Mouse (Mus musculus) heart, postnatal 0 days (tissue): ENCODE data around the gene Rpusd3. TPM values are rescaled to one million over a fixed set of nuclear protein-coding genes. Genes with fewer than 3 reads are reported as not detected.

Source experiments
- ATAC-seq: fragments of 200-750 bp; cut with Nextera tagmentation; 2 replicates; pipeline ENCODE4 v1.8.0; 2017; ENCODE audit warnings: low read depth, moderate number of reproducible peaks, moderate library complexity; ENCODE audit not compliant: insufficient read depth
- DNase-seq: peaks from one replicate; pipeline ENCODE4 v3.0.0-alpha.2; 2016; ENCODE audit warnings: low spot score
- H3K27ac ChIP-seq: fragments of 300-500 bp; sonication (generic); 2 replicates; pipeline ENCODE4 v1.5.1; 2014; ENCODE audit warnings: low read depth, mild to moderate bottlenecking
- H3K27me3 ChIP-seq: fragments of 300-500 bp; sonication (generic); 2 replicates; pipeline ENCODE4 v1.6.1; 2014; ENCODE audit warnings: low read length, mixed read lengths; ENCODE audit not compliant: control insufficient read depth, insufficient read depth
- H3K36me3 ChIP-seq: fragments of 300-500 bp; sonication (generic); replicated peaks from 2 replicates; pipeline ENCODE4 v1.6.1; 2014; ENCODE audit warnings: low read length, mixed read lengths; ENCODE audit not compliant: control insufficient read depth, insufficient read depth
- H3K4me1 ChIP-seq: fragments of 300-500 bp; sonication (generic); 2 replicates; pipeline ENCODE4 v1.6.1; 2014; ENCODE audit warnings: antibody characterized with exemption; ENCODE audit not compliant: control insufficient read depth, insufficient read depth
- H3K4me2 ChIP-seq: fragments of 300-500 bp; sonication (generic); 2 replicates; pipeline ENCODE4 v1.6.1; 2014; ENCODE audit warnings: low read depth, mild to moderate bottlenecking, low read length, moderate library complexity
- H3K4me3 ChIP-seq: fragments of 300-500 bp; sonication (generic); 2 replicates; pipeline ENCODE4 v1.5.1; 2014; ENCODE audit warnings: low read depth, low read length
- H3K9ac ChIP-seq: fragments of 300-500 bp; sonication (generic); replicated peaks from 2 replicates; pipeline ENCODE4 v1.6.1; 2014; ENCODE audit warnings: low read depth, low read length, mixed read lengths
- H3K9me3 ChIP-seq: fragments of 300-500 bp; sonication (generic); replicated peaks from 2 replicates; pipeline ENCODE4 v1.6.1; 2016; ENCODE audit warnings: low read length; ENCODE audit not compliant: control insufficient read depth
- CTCF ChIP-seq: IDR thresholded peaks from 2 replicates; pipeline ENCODE4 v1.5.1; 2016; ENCODE audit warnings: antibody characterized with exemption, control low read depth, low read depth
- EP300 ChIP-seq: IDR thresholded peaks from 2 replicates; pipeline ENCODE4 v1.6.1; 2016; ENCODE audit warnings: antibody characterized with exemption, low read depth
- WGBS: fragments of 180-500 bp; shearing (Covaris S2); extraction: QIAGEN DNeasy Blood & Tissue Kit; methylation state at CpG from one replicate; pipeline ENCODE4 v1.1.7; 2014; 5-methylcytosine and 5-hydroxymethylcytosine counted together
- polyA plus RNA-seq: library from polyadenylated mRNA; unstranded; fragments of >200 nt; fragmentation: Nextera tagmentation; extraction: Ambion mirVana; gene quantifications from 2 replicates; pipeline ENCODE4 v1.2.1, GENCODE M21; 2015
- total RNA-seq: library from RNA; depleted of rRNA; stranded (reverse); fragments of >200 nt; gene quantifications from 2 replicates; pipeline ENCODE4 v1.2.3, GENCODE M21; 2014; ENCODE audit warnings: low replicate concordance

The Rpusd3 gene
- total and polyA plus RNA-seq, 2 experiments from 2014 or later: 15.0 to 15.5 TPM

DNA sequence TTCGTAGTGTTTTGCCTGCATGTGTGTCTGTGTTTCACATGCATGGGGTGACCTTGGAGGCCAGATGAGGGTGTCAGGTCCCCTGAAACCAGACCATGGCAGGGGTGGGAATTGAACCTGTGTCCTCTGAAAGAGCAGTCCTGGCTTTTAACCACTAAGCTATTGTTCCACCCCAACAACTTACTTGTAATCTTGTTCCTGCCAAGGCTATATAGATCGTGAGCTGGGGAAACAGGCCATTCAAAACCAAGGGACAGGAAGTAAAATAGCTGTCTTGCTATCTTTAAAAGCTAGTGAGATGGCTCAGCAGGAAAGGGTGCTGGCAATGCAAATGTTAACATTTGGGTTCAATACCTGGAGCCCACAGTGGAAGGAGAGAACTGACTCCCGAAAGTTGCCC is 10.8 kb upstream of the Rpusd3 start:
- no peak for DNase-seq
- Histone ChIP-seq H3K4me2 (no peak overlapping the region), H3K27ac (no peak overlapping the region), H3K4me1 (no peaks in the 10 kb centered on the region), H3K27me3 (no peaks in the 10 kb centered on the region), H3K9ac (no peak overlapping the region), H3K4me3 (no peak overlapping the region), H3K36me3 (no peaks in the 10 kb centered on the region), H3K9me3 (no peaks in the 10 kb centered on the region)
- 61% methylated on average over 3 of the region's 3 CpGs for WGBS
- no peak for ATAC-seq
- TF ChIP-seq EP300 (no peak), CTCF (no peak)

DNA sequence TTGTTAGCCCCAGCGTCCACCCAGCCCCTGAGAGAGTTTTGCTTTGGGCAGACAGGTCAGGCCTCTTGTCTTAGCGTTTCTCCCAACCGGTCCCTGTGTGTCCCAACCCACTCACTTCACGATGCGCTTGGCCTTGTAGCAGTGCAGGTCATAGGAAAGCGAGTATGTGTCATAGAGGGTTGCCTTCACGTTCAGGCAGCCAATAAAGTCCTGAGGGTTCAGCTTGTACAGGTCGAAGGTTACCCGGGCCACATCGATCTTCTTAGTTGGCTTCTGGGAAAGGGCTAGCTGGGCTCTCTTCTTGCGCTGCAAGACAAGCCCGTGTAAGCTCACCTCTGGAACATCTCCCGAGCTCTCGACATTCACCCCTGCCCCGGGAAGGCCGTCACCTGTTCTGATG is 8.9 kb upstream of the Rpusd3 start:
- Histone ChIP-seq H3K4me2 (no peak overlapping the region), H3K9ac (no peak overlapping the region), H3K9me3 (no peaks in the 10 kb centered on the region), H3K4me1 (no peaks in the 10 kb centered on the region), H3K27ac (no peak overlapping the region), H3K36me3 (no peaks in the 10 kb centered on the region), H3K4me3 (no peak overlapping the region), H3K27me3 (no peaks in the 10 kb centered on the region)
- no peak; the same call in 1 of the 2 replicates for ATAC-seq
- WGBS: 86% methylated on average over 16 of the region's 16 CpGs
- no peak for DNase-seq
- TF ChIP-seq EP300: no peak
- no peak for TF ChIP-seq CTCF

DNA sequence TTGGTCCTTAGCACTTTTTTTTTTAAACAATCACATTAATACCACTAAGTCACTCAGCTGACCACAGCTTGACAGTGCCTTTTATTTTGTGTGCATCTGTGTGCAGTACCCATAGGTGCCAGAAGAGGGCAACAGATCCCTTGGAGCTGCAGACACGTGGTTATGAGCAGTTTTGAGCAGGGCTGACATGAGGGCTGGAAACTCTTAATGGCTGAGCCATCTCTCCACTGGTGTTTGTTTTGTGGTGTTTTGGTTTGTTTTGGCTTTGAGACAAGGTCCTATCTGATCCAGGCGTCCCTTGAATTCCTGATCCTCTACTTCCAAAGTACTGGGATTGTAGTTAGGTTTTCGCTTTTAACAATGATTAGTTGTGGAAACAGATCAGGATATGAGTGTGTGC is 8.3 kb upstream of the Rpusd3 start:
- Histone ChIP-seq H3K4me1 (no peaks in the 10 kb centered on the region), H3K27ac (no peak overlapping the region), H3K9me3 (no peaks in the 10 kb centered on the region), H3K27me3 (no peaks in the 10 kb centered on the region), H3K4me2 (no peak overlapping the region), H3K36me3 (no peaks in the 10 kb centered on the region), H3K4me3 (no peak overlapping the region), H3K9ac (no peak overlapping the region)
- WGBS: 56% methylated on average over 3 of the region's 3 CpGs
- DNase-seq: peak; percentile 45
- ATAC-seq: no peak
- TF ChIP-seq EP300 (no peak), CTCF (peak; percentile 58)

DNA sequence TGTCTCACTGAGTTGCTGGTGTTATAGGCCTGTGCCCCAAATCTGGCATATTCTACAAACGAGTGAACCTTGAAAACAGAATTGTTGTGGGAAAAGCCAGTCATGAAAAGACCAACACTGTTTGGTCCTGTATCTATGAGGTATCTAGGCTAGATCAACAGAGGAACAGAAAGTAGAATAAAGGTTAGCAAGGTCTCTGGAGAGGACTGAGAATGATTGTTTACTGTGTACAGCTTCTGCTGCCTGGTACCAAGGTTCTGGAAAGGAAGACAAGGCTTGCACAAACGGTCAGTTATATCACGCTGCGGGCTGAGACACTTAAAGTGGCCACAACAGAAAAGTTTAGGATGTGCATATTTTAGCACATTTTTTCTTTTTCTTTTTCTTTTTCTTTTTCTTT is 7.6 kb upstream of the Rpusd3 start:
- Histone ChIP-seq H3K4me3 (no peak overlapping the region), H3K27ac (no peak overlapping the region), H3K36me3 (no peaks in the 10 kb centered on the region), H3K27me3 (no peaks in the 10 kb centered on the region), H3K9me3 (no peaks in the 10 kb centered on the region), H3K4me1 (no peaks in the 10 kb centered on the region), H3K4me2 (no peak overlapping the region), H3K9ac (no peak overlapping the region)
- ATAC-seq (no peak), DNase-seq (no peak)
- 89% methylated on average over 4 of the region's 4 CpGs for WGBS
- TF ChIP-seq CTCF: no peak
- no peak for TF ChIP-seq EP300

DNA sequence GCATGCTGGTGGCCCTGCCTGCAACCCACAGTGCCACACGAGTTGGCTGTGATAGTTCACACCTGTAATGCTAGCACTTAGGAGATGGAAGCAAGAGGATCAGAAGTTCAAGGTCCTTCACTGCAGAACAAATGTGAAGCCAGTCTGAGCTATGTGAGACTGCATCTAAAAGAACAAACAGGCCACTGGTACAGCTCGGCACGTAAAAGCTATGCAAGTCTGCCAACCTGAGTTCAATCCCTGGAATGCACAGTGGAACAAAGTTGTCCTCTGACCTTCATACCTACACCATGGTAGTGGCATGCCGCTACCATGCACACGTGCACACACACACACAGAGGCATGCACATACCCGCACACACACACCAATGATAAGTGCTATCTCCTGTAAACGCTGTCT is 5.0 kb upstream of the Rpusd3 start:
- DNase-seq (no peak), ATAC-seq (no peak)
- Histone ChIP-seq H3K27me3 (no peaks in the 10 kb centered on the region), H3K27ac (no peak overlapping the region), H3K4me1 (0 out of 2 replicates have a peak, but pooled peaks cover 3% of the 10 kb centered on the region), H3K9ac (no peak overlapping the region), H3K4me2 (no peak overlapping the region), H3K36me3 (no peaks in the 10 kb centered on the region), H3K4me3 (no peak overlapping the region), H3K9me3 (no peaks in the 10 kb centered on the region)
- TF ChIP-seq CTCF: no peak
- no peak for TF ChIP-seq EP300
- 69% methylated on average over 7 of the region's 7 CpGs for WGBS

DNA sequence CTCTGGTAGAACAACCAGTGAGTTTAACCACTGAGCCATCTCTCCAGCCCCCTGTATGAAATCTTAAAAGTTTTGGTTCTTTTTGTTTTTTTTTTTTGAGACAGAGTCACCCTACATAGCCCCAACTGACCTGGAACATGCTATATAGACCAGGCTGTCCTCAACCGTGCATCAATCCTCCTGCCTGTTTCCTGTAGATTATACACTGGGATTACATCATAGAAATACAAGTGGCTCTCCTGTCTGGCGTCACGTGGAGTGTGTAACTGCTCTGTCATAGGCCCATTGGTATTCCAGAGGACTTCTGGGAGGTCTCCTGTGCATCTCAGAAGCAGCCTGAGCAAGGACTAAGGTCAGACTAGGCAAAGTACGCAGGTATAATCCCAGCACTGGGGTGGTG is 3.9 kb upstream of the Rpusd3 start:
- H3K4me1 ChIP-seq: peaks cover 9% of the 10 kb centered on the region; the same call in 1 of the 2 replicates
- H3K9ac ChIP-seq: no peak overlapping the region
- H3K36me3 ChIP-seq: no peaks in the 10 kb centered on the region
- H3K27me3 ChIP-seq: no peaks in the 10 kb centered on the region
- H3K9me3 ChIP-seq: no peaks in the 10 kb centered on the region
- no peak overlapping the region for H3K4me2 ChIP-seq
- TF ChIP-seq CTCF (no peak), EP300 (no peak)
- DNase-seq: no peak
- no peak overlapping the region for H3K27ac ChIP-seq
- ATAC-seq: no peak
- WGBS: 41% methylated on average over 4 of the region's 4 CpGs
- no peak overlapping the region for H3K4me3 ChIP-seq
